Mouse (Mus musculus) skeletal muscle tissue, adult 2 months (tissue): Measurements from ENCODE around the gene Eif4g3.
A peak's percentile ranks its signal among the peaks of the same experiment; 100 is the strongest.

Experiments
- DNase-seq: peaks from one replicate; pipeline ENCODE4 v3.0.0-alpha.2; 2012; ENCODE audit warnings: low read depth, low spot score

The Eif4g3 gene

GRCm38 (mm10) chr4:137989426-137989825, 3.4 kb upstream of the Eif4g3 start:
- DNase-seq = no peak

GRCm38 (mm10) chr4:137990433-137990832, 2.4 kb upstream of the Eif4g3 start:
- DNase-seq = no peak

- DNase-seq = no peak
These were observed 1.6 kb upstream of the Eif4g3 start for GRCm38 (mm10) chr4:137991240-137991639.

GRCm38 (mm10) chr4:137993291-137993758, 503 bp downstream of the Eif4g3 start:
- DNase-seq = peak; percentile 96

GRCm38 (mm10) chr4:137993821-137994561, 1.2 kb downstream of the Eif4g3 start:
- no peak for DNase-seq

- DNase-seq = no peak
These were observed 1.9 kb downstream of the Eif4g3 start for GRCm38 (mm10) chr4:137994562-137995336.

GRCm38 (mm10) chr4:137995399-137995798, 2.6 kb downstream of the Eif4g3 start:
- DNase-seq = peak; percentile 66

- DNase-seq = no peak
These were observed 5.4 kb downstream of the Eif4g3 start for GRCm38 (mm10) chr4:137998232-137998631.

GRCm38 (mm10) chr4:138000682-138001081, 7.9 kb downstream of the Eif4g3 start:
- DNase-seq = peak; percentile 96

- DNase-seq = no peak
These were observed 11.2 kb downstream of the Eif4g3 start for GRCm38 (mm10) chr4:138003909-138004610.

- DNase-seq = no peak
These were observed 13.0 kb downstream of the Eif4g3 start for GRCm38 (mm10) chr4:138005781-138006180.

- no peak for DNase-seq
These were observed 14.3 kb downstream of the Eif4g3 start for GRCm38 (mm10) chr4:138006951-138007613.

- no peak for DNase-seq
These were observed 15.8 kb downstream of the Eif4g3 start for GRCm38 (mm10) chr4:138008646-138009045.

GRCm38 (mm10) chr4:138009786-138010502, 17.1 kb downstream of the Eif4g3 start:
- DNase-seq = no peak

- no peak for DNase-seq
These were observed 21.1 kb downstream of the Eif4g3 start for GRCm38 (mm10) chr4:138013723-138014479.

- DNase-seq = no peak
These were observed 23.1 kb downstream of the Eif4g3 start for GRCm38 (mm10) chr4:138015966-138016365.

- DNase-seq = no peak
These were observed 24.3 kb downstream of the Eif4g3 start for GRCm38 (mm10) chr4:138017085-138017637.

- no peak for DNase-seq
These were observed 25.2 kb downstream of the Eif4g3 start for GRCm38 (mm10) chr4:138018011-138018410.

GRCm38 (mm10) chr4:138020231-138020630, 27.4 kb downstream of the Eif4g3 start:
- peak; percentile 57 for DNase-seq

- no peak for DNase-seq
These were observed 28.8 kb downstream of the Eif4g3 start for GRCm38 (mm10) chr4:138021651-138022050.
